Mouse (Mus musculus): ENCODE measurements around the gene Cavin3. TPM values are rescaled to one million over a fixed set of nuclear protein-coding genes. Genes with fewer than 3 reads are reported as not detected.

Cavin3 gene
- polyA plus RNA-seq, 1 experiment from 2014 or later = 17.8 TPM

DNA sequence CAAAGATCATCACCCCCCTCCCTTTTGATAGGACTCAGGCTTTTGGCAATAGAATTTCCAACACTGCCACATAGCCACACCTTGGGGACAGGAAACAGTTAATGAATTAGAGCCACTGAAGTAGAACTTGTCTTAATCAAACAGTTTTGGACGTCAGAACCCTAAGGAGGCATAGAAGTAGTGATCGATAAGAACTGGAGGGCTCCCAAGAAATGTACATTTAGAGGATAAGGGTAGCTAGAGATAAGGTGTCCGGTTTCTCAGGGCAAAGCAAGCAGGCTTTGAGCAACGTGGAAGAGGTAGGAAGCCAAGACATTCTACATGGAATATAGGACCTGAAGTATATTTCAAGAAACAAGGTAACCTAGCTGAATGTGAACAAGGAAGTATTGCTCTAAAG, 40.7 kb downstream of the Cavin3 start:
- Histone ChIP-seq H3K4me1 (replicated peaks; ENCODE audit: control insufficient read depth, insufficient read depth, low read length) (no peaks in the 10 kb centered on the region), H3K27ac (ENCODE audit: low read depth, low read length) (no peak overlapping the region), H3K9ac (ENCODE audit: low read depth, low read length) (no peak overlapping the region), H3K4me3 (ENCODE audit: low read depth, low read length) (no peak overlapping the region), H3K9me3 (ENCODE audit: control insufficient read depth, low read length) (no peaks in the 10 kb centered on the region), H3K4me2 (no peak overlapping the region), H3K27me3 (replicated peaks; ENCODE audit: control insufficient read depth, insufficient read depth, low read length) (no peaks in the 10 kb centered on the region), H3K36me3 (ENCODE audit: control insufficient read depth, insufficient read depth, low read length) (no peaks in the 10 kb centered on the region)
- WGBS = 48% methylated on average over 4 of the region's 4 CpGs
- DNase-seq (ENCODE audit: low spot score) = no peak
- ATAC-seq (replicated peaks; ENCODE audit: low FRiP score) = no peak

DNA sequence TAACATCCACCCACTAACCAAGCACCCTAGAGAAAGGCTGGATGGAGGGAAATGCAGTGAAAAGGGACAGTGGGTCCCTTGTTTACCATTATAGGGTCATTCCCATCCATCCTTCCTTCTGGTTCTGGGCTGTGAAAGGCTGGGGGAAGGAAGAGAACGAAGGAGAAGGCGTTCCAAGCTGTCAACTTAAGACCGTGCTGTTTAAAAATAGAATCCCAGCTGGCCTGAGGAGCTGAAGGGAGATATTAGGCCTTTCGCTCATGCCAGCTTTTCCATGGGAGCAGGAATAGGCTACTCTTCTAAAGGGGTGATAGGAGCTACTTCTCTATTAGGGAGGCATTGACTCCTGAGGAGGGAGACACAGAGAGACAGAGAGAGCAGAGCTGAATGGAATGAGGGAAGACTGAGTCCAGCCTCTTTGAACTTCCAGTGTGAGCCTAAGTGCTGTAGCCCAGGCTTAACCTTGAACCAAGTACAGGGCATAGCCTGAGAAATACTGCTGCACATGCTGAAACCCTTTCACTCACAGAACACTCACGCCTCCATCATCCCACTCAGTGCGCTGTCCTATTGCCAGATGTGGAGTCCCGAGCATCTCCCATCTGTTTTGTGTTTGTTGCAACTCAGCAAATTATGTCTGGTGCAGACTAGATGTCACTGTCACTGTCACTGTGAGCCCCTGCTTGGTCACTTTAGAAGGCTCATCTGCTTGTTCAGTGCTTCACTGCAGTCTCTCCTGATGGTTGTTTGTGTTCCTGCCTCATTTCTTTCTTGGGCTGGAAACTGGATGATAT, 43.9 kb downstream of the Cavin3 start:
- 70% methylated on average over 7 of the region's 7 CpGs for WGBS

DNA sequence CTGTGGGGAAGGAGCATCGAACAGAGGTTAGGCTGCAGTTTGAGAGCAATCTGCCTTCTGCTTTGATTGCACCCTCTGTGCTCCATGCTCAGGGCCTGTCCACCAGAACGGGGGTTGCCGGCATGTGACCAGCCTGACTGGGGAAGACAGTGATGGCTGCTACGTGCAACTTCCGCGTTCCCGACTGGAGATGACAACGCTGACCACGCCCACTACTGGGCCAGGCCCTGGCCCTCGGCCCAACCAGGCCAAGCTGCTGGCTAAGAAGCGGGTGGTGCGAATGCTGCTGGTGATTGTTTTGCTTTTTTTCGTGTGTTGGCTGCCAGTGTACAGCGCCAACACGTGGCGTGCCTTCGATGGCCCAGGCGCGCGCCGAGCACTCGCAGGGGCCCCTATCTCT, 47.3 kb downstream of the Cavin3 start:
- no peak overlapping the region for H3K4me2 ChIP-seq
- DNase-seq (ENCODE audit: low spot score) (no peak), ATAC-seq (replicated peaks; ENCODE audit: low FRiP score) (no peak)
- H3K36me3 ChIP-seq (ENCODE audit: control insufficient read depth, insufficient read depth, low read length) = no peaks in the 10 kb centered on the region
- no peak overlapping the region for H3K9ac ChIP-seq (ENCODE audit: low read depth, low read length)
- no peaks in the 10 kb centered on the region for H3K27me3 ChIP-seq (replicated peaks; ENCODE audit: control insufficient read depth, insufficient read depth, low read length)
- H3K27ac ChIP-seq (ENCODE audit: low read depth, low read length) = no peak overlapping the region
- no peaks in the 10 kb centered on the region for H3K9me3 ChIP-seq (ENCODE audit: control insufficient read depth, low read length)
- H3K4me3 ChIP-seq (ENCODE audit: low read depth, low read length) = no peak overlapping the region
- no peaks in the 10 kb centered on the region for H3K4me1 ChIP-seq (replicated peaks; ENCODE audit: control insufficient read depth, insufficient read depth, low read length)
- 61% methylated on average over 22 of the region's 22 CpGs for WGBS

More for the DNA sequence above, 43.9 kb downstream of the Cavin3 start:
- Histone ChIP-seq H3K4me2 (no peak overlapping the region), H3K27ac (ENCODE audit: low read depth, low read length) (no peak overlapping the region), H3K27me3 (replicated peaks; ENCODE audit: control insufficient read depth, insufficient read depth, low read length) (no peaks in the 10 kb centered on the region), H3K36me3 (ENCODE audit: control insufficient read depth, insufficient read depth, low read length) (no peaks in the 10 kb centered on the region), H3K4me3 (ENCODE audit: low read depth, low read length) (no peak overlapping the region), H3K4me1 (replicated peaks; ENCODE audit: control insufficient read depth, insufficient read depth, low read length) (no peaks in the 10 kb centered on the region), H3K9me3 (ENCODE audit: control insufficient read depth, low read length) (no peaks in the 10 kb centered on the region), H3K9ac (ENCODE audit: low read depth, low read length) (no peak overlapping the region)
- ATAC-seq (replicated peaks; ENCODE audit: low FRiP score) (no peak), DNase-seq (ENCODE audit: low spot score) (no peak)

DNA sequence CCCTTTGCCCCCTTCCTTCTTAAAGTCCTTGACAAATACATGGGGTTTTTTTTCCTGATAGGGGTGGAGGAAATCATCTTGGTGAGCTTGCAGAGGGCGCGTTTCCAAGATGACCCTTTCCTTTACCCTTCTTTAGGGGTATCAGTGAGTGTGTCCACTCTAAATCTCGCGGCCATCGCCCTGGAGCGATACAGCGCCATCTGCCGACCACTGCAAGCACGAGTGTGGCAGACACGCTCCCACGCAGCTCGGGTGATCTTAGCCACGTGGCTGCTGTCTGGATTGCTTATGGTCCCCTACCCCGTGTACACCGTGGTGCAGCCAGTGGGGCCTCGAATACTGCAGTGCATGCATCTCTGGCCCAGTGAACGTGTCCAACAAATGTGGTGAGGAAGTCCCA, 48.2 kb downstream of the Cavin3 start:
- DNase-seq (ENCODE audit: low spot score) (no peak), ATAC-seq (replicated peaks; ENCODE audit: low FRiP score) (no peak)
- H3K9ac ChIP-seq (ENCODE audit: low read depth, low read length) = no peak overlapping the region
- no peaks in the 10 kb centered on the region for H3K9me3 ChIP-seq (ENCODE audit: control insufficient read depth, low read length)
- H3K27me3 ChIP-seq (replicated peaks; ENCODE audit: control insufficient read depth, insufficient read depth, low read length) = no peaks in the 10 kb centered on the region
- H3K4me3 ChIP-seq (ENCODE audit: low read depth, low read length) = no peak overlapping the region
- H3K4me2 ChIP-seq = no peak overlapping the region
- H3K27ac ChIP-seq (ENCODE audit: low read depth, low read length) = no peak overlapping the region
- no peaks in the 10 kb centered on the region for H3K4me1 ChIP-seq (replicated peaks; ENCODE audit: control insufficient read depth, insufficient read depth, low read length)
- no peaks in the 10 kb centered on the region for H3K36me3 ChIP-seq (ENCODE audit: control insufficient read depth, insufficient read depth, low read length)
- WGBS = 78% methylated on average over 17 of the region's 17 CpGs

DNA sequence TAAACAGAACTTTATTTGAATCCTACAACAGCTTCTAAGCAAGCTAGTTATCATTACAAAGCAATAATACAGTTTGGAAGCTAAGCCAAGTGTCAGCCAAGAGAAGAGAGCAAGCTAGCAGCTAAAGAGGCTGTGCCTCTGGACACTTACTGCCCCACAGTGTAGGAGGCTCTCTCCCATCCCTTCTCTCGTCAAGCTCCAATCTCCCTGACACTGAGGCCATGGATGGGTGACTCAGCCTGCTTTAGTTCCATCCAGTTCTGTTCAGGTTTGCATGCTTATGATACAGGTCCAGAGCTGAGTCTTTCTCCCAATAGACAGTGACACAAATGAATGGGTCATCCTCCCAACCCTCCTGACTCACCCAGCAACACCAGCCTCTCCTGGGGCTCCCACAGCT, 50.0 kb downstream of the Cavin3 start:
- no peak for ATAC-seq (replicated peaks; ENCODE audit: low FRiP score)

More for the DNA sequence above, 50.0 kb downstream of the Cavin3 start:
- H3K4me1 ChIP-seq (replicated peaks; ENCODE audit: control insufficient read depth, insufficient read depth, low read length) = no peaks in the 10 kb centered on the region
- no peaks in the 10 kb centered on the region for H3K9me3 ChIP-seq (ENCODE audit: control insufficient read depth, low read length)
- no peaks in the 10 kb centered on the region for H3K27me3 ChIP-seq (replicated peaks; ENCODE audit: control insufficient read depth, insufficient read depth, low read length)
- H3K4me3 ChIP-seq (ENCODE audit: low read depth, low read length) = no peak overlapping the region
- no peak overlapping the region for H3K9ac ChIP-seq (ENCODE audit: low read depth, low read length)
- no peaks in the 10 kb centered on the region for H3K36me3 ChIP-seq (ENCODE audit: control insufficient read depth, insufficient read depth, low read length)
- no peak overlapping the region for H3K27ac ChIP-seq (ENCODE audit: low read depth, low read length)
- DNase-seq (ENCODE audit: low spot score) = no peak
- H3K4me2 ChIP-seq = no peak overlapping the region
- 57% methylated on average over 1 of the region's 1 CpGs for WGBS

Other genes with a start within 250 kb of the Cavin3 start
- not detected in 2 replicates for gene Olfr688, start 194.2 kb downstream of the Cavin3 start, polyA plus RNA-seq (2014; fragmentation: Nextera tagmentation; extraction: Ambion mirVana)
- not detected in 2 replicates for gene Olfr689, start 171.1 kb downstream of the Cavin3 start, polyA plus RNA-seq (2014; fragmentation: Nextera tagmentation; extraction: Ambion mirVana)
- not detected in 2 replicates for gene Olfr690, start 148.2 kb downstream of the Cavin3 start, polyA plus RNA-seq (2014; fragmentation: Nextera tagmentation; extraction: Ambion mirVana)
- gene Olfr691, start 140.0 kb downstream of the Cavin3 start, polyA plus RNA-seq (2014; fragmentation: Nextera tagmentation; extraction: Ambion mirVana) = not detected in 2 replicates
- not detected in 2 replicates for gene Olfr692, start 114.1 kb downstream of the Cavin3 start, polyA plus RNA-seq (2014; fragmentation: Nextera tagmentation; extraction: Ambion mirVana)
- not detected in 2 replicates for gene Gm5901, start 107.3 kb downstream of the Cavin3 start, polyA plus RNA-seq (2014; fragmentation: Nextera tagmentation; extraction: Ambion mirVana)
- gene Fam160a2, start 82.2 kb downstream of the Cavin3 start, polyA plus RNA-seq (2014; fragmentation: Nextera tagmentation; extraction: Ambion mirVana) = 28.7 and 31.0 TPM in 2 replicates
- gene Cnga4, start 77.7 kb downstream of the Cavin3 start, polyA plus RNA-seq (2014; fragmentation: Nextera tagmentation; extraction: Ambion mirVana) = not detected in 2 replicates
- 0.05 TPM in 1 of 2 replicates, not detected in the other for gene Cckbr, start 56.6 kb downstream of the Cavin3 start, polyA plus RNA-seq (2014; fragmentation: Nextera tagmentation; extraction: Ambion mirVana)
- gene Smpd1, start 72.1 kb upstream of the Cavin3 start, polyA plus RNA-seq (2014; fragmentation: Nextera tagmentation; extraction: Ambion mirVana) = 33.6 and 40.8 TPM in 2 replicates
- 17.1 and 18.7 TPM in 2 replicates for gene Apbb1, start 99.4 kb upstream of the Cavin3 start, polyA plus RNA-seq (2014; fragmentation: Nextera tagmentation; extraction: Ambion mirVana)
- 66.3 TPM in 2 replicates for gene Hpx, start 117.8 kb upstream of the Cavin3 start, polyA plus RNA-seq (2014; fragmentation: Nextera tagmentation; extraction: Ambion mirVana)
- 13.7 and 15.4 TPM in 2 replicates for gene Trim3, start 151.3 kb upstream of the Cavin3 start, polyA plus RNA-seq (2014; fragmentation: Nextera tagmentation; extraction: Ambion mirVana)
- gene Timm10b, start 157.8 kb upstream of the Cavin3 start, polyA plus RNA-seq (2014; fragmentation: Nextera tagmentation; extraction: Ambion mirVana) = 222 and 242 TPM in 2 replicates
- 42.7 and 50.1 TPM in 2 replicates for gene Arfip2, start 158.1 kb upstream of the Cavin3 start, polyA plus RNA-seq (2014; fragmentation: Nextera tagmentation; extraction: Ambion mirVana)
- 15.8 and 30.1 TPM in 2 replicates for gene Gm45799, start 158.3 kb upstream of the Cavin3 start, polyA plus RNA-seq (2014; fragmentation: Nextera tagmentation; extraction: Ambion mirVana)
- gene Dnhd1, start 168.5 kb upstream of the Cavin3 start, polyA plus RNA-seq (2014; fragmentation: Nextera tagmentation; extraction: Ambion mirVana) = 0.30 and 0.61 TPM in 2 replicates

Measured in liver, embryonic 11.5 days (tissue).